Mouse (Mus musculus) hindbrain, embryonic 12.5 days (tissue): Measurements from ENCODE around the gene Lrmp. TPM values are rescaled to one million over a fixed set of nuclear protein-coding genes. Genes with fewer than 3 reads are reported as not detected.

Source experiments
- ATAC-seq: fragments of 200-750 bp; cut with Nextera tagmentation; 2 replicates; pipeline ENCODE4 v1.8.0; 2017; ENCODE audit warnings: moderate TSS enrichment; ENCODE audit not compliant: low FRiP score
- H3K27ac ChIP-seq: fragments of 300-500 bp; sonication (generic); 2 replicates; pipeline ENCODE4 v1.5.1; 2016; ENCODE audit warnings: mild to moderate bottlenecking
- H3K27me3 ChIP-seq: fragments of 300-500 bp; sonication (generic); 2 replicates; pipeline ENCODE4 v1.6.1; 2016; ENCODE audit warnings: mild to moderate bottlenecking
- H3K36me3 ChIP-seq: fragments of 300-500 bp; sonication (generic); 2 replicates; pipeline ENCODE4 v1.6.1; 2016; ENCODE audit warnings: mild to moderate bottlenecking
- H3K4me1 ChIP-seq: fragments of 300-500 bp; sonication (generic); 2 replicates; pipeline ENCODE4 v1.6.1; 2016
- H3K4me2 ChIP-seq: fragments of 300-500 bp; sonication (generic); replicated peaks from 2 replicates; pipeline ENCODE4 v1.6.1; 2016; ENCODE audit warnings: mild to moderate bottlenecking
- H3K4me3 ChIP-seq: fragments of 300-500 bp; sonication (generic); 2 replicates; pipeline ENCODE4 v1.5.1; 2016; ENCODE audit warnings: mild to moderate bottlenecking
- H3K9ac ChIP-seq: fragments of 300-500 bp; sonication (generic); 2 replicates; pipeline ENCODE4 v1.6.1; 2016; ENCODE audit warnings: mild to moderate bottlenecking, moderate library complexity
- H3K9me3 ChIP-seq: fragments of 300-500 bp; sonication (generic); replicated peaks from 2 replicates; pipeline ENCODE4 v1.6.1; 2016; ENCODE audit warnings: mild to moderate bottlenecking
- WGBS: fragments of 180-500 bp; shearing (Covaris S2); methylation state at CpG from one replicate; pipeline ENCODE4 v1.1.7; 2016; 5-methylcytosine and 5-hydroxymethylcytosine counted together
- polyA plus RNA-seq: library from polyadenylated mRNA; unstranded; fragments of >200 nt; fragmentation: Nextera tagmentation; extraction: Ambion mirVana; gene quantifications from 2 replicates; pipeline ENCODE4 v1.2.1, GENCODE M21; 2016

Lrmp gene
- polyA plus RNA-seq, 1 experiment from 2014 or later: 1.4 TPM

DNA sequence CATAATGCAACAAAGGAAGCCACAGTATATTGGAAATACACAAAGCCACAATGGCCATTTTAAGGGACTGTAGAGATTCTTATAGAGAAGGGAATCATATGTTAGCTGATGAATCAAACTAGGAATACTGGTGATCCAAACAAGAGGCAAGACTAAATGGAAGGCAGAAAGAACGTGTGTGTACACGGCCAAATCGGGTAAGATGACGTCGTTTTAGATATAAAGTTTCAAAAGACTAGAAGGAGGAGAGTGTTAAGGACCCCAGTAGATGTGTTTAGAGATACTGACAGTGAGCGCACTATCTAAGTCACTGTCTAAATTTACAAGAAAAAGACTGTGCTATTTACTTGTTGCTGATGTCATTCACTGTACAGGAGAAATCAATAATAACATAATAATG is 108.8 kb downstream of the Lrmp start:
- H3K9ac ChIP-seq: no peak overlapping the region
- no peak for ATAC-seq
- no peaks in the 10 kb centered on the region for H3K4me1 ChIP-seq
- H3K4me3 ChIP-seq: no peak overlapping the region
- no peak overlapping the region for H3K27ac ChIP-seq
- H3K36me3 ChIP-seq: peaks cover 7% of the 10 kb centered on the region; the same call in 1 of the 2 replicates
- no peaks in the 10 kb centered on the region for H3K27me3 ChIP-seq
- WGBS: 90% methylated on average over 6 of the region's 6 CpGs
- H3K9me3 ChIP-seq: no peaks in the 10 kb centered on the region
- no peak overlapping the region for H3K4me2 ChIP-seq

Other genes starting within 250 kb of the Lrmp start
- 90.5 and 91.5 TPM in 2 replicates for gene Bcat1, start 39.5 kb upstream of the Lrmp start, polyA plus RNA-seq
- gene Casc1, start 95.4 kb downstream of the Lrmp start, polyA plus RNA-seq: 0.83 and 1.7 TPM in 2 replicates
- gene Etfrf1, start 95.5 kb downstream of the Lrmp start, polyA plus RNA-seq: 35.1 and 36.5 TPM in 2 replicates
- 109 and 116 TPM in 2 replicates for gene Kras, start 134.6 kb downstream of the Lrmp start, polyA plus RNA-seq